Mouse (Mus musculus) hindbrain, embryonic 15.5 days (tissue): Measurements from ENCODE around the gene Tuba1c. TPM values are rescaled to one million over a fixed set of nuclear protein-coding genes. Genes with fewer than 3 reads are reported as not detected.

Experiments used
- ATAC-seq: fragments of 200-750 bp; cut with Nextera tagmentation; 2 replicates; pipeline ENCODE4 v1.8.0; 2017; ENCODE audit warnings: low read depth, moderate number of reproducible peaks, moderate TSS enrichment; ENCODE audit not compliant: low FRiP score
- H3K27ac ChIP-seq: fragments of 300-500 bp; sonication (generic); replicated peaks from 2 replicates; pipeline ENCODE4 v1.5.1; 2015; ENCODE audit warnings: mild to moderate bottlenecking, inconsistent platforms
- H3K27me3 ChIP-seq: fragments of 300-500 bp; sonication (generic); 2 replicates; pipeline ENCODE4 v1.6.1; 2015; ENCODE audit warnings: control low read depth, inconsistent platforms
- H3K36me3 ChIP-seq: fragments of 300-500 bp; sonication (generic); 2 replicates; pipeline ENCODE4 v1.6.1; 2015; ENCODE audit warnings: control low read depth, inconsistent platforms
- H3K4me1 ChIP-seq: fragments of 300-500 bp; sonication (generic); replicated peaks from 2 replicates; pipeline ENCODE4 v1.6.1; 2015; ENCODE audit warnings: control low read depth, inconsistent platforms
- H3K4me2 ChIP-seq: fragments of 300-500 bp; sonication (generic); 2 replicates; pipeline ENCODE4 v1.6.1; 2015; ENCODE audit warnings: moderate library complexity, mild to moderate bottlenecking, inconsistent platforms
- H3K4me3 ChIP-seq: fragments of 300-500 bp; sonication (generic); 2 replicates; pipeline ENCODE4 v1.5.1; 2015; ENCODE audit warnings: mild to moderate bottlenecking, inconsistent platforms
- H3K9ac ChIP-seq: fragments of 300-500 bp; sonication (generic); 2 replicates; pipeline ENCODE4 v1.6.1; 2015; ENCODE audit warnings: inconsistent platforms
- H3K9me3 ChIP-seq: fragments of 300-500 bp; sonication (generic); 2 replicates; pipeline ENCODE4 v1.6.1; 2016; ENCODE audit warnings: control low read depth, inconsistent platforms
- WGBS: fragments of 180-500 bp; shearing (Covaris S2); methylation state at CpG from one replicate; pipeline ENCODE4 v1.1.7; 2015; 5-methylcytosine and 5-hydroxymethylcytosine counted together
- microRNA-seq: library from miRNA; unstranded; fragments of <30 nt; microRNA quantifications from one replicate; pipeline ENCODE4, GENCODE M21; 2016
- polyA plus RNA-seq: library from polyadenylated mRNA; unstranded; fragments of >200 nt; fragmentation: Nextera tagmentation; extraction: Ambion mirVana; gene quantifications from 2 replicates; pipeline ENCODE4 v1.2.1, GENCODE M21; 2015

The Tuba1c gene
- polyA plus RNA-seq, 1 experiment from 2014 or later: 22.5 TPM

DNA sequence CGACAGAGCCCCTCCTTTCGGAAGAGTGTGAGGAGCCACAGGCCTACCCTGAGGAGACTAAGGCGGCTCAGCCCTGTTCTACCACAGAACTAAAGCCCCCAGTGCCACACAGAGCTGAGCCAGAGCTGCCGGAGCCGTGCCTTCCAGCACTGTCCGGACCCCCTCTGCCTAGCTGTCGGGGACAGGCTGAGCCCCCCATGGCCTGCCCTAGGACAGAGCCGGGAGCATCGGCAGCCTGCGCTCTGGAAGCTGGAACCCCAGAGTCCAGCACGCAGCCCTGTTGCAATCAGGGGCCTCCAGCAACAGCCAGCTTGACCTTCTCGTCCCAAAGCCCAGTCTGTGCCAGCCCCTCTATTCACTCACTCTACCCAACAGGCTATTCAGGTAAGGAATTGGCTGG is 52.6 kb downstream of the Tuba1c start:
- no peak for ATAC-seq
- Histone ChIP-seq H3K9me3 (no peaks in the 10 kb centered on the region), H3K4me1 (no peaks in the 10 kb centered on the region), H3K27ac (no peak overlapping the region), H3K36me3 (no peaks in the 10 kb centered on the region), H3K4me2 (no peak overlapping the region), H3K9ac (no peak overlapping the region), H3K4me3 (no peak overlapping the region), H3K27me3 (peaks cover 38% of the 10 kb centered on the region)
- 94% methylated on average over 12 of the region's 12 CpGs for WGBS

GRCm38 (mm10) chr15:99082840-99083239 is 53.1 kb downstream of the Tuba1c start:
- no peak overlapping the region for H3K4me3 ChIP-seq
- H3K4me1 ChIP-seq: no peaks in the 10 kb centered on the region
- H3K9ac ChIP-seq: no peak overlapping the region
- H3K27me3 ChIP-seq: peaks cover 43% of the 10 kb centered on the region
- ATAC-seq: no peak
- 89% methylated on average over 16 of the region's 16 CpGs for WGBS
- no peaks in the 10 kb centered on the region for H3K9me3 ChIP-seq
- H3K27ac ChIP-seq: no peak overlapping the region
- no peaks in the 10 kb centered on the region for H3K36me3 ChIP-seq
- no peak overlapping the region for H3K4me2 ChIP-seq

DNA sequence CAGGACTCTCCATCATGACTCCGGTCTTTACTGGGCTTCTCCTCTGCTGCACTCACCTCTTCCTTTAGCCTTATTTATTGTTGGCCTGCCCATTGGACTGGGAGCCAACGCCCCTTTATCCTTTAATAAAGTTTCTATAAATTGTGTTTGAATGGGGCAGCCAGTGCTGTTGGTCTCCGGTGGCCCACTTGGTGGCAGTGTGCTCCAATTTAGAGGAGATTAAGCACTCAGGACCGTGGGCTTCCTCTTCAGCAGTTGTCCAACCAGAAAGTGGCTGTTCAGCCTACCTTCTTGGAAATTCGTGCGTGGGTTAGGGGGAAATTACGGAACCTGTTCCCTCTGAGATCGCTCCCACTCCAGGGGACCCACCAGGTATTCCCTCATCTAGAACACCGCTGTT is 53.6 kb downstream of the Tuba1c start:
- no peak for ATAC-seq
- Histone ChIP-seq H3K4me2 (no peak overlapping the region), H3K9ac (no peak overlapping the region), H3K27me3 (peaks cover 47% of the 10 kb centered on the region), H3K27ac (no peak overlapping the region), H3K4me1 (peaks cover 3% of the 10 kb centered on the region; the same call in 1 of the 2 replicates), H3K9me3 (no peaks in the 10 kb centered on the region), H3K4me3 (no peak overlapping the region), H3K36me3 (no peaks in the 10 kb centered on the region)
- WGBS: 71% methylated on average over 9 of the region's 9 CpGs

DNA sequence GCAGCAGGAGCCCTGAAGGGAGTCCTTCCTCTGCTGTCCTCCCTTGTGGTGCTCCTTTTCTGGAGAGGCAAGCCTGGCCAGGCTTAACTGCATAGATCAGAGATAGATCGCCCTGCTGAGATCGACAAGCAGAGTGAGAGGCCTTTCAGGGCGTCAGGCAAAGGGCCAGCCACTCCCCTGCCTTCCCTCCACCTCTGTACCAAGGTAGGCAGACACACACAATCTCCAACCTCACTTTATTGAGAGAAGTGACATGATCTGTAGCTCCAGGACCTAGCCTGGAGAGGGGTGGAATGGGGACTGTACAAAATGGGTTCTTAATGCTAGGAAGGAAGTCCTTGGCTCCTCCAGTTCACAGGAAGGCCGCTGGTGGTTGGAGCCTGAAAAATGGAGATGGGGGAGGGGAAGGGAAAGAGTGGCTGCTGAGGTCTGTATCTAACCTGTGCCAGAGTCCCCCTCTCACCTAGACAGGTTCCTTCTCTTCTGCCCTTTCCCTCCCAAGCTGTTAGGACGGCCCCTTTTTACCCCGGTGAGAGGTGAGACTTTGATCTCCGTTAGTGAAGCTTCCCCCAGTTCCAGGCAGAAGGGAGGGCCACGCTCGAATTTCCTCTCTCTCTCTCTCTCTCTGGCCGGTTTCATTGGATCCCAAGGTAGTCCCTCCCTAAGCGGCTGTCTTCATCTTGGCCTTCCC is 54.3 kb downstream of the Tuba1c start:
- Histone ChIP-seq H3K36me3 (no peaks in the 10 kb centered on the region), H3K9ac (no peak overlapping the region), H3K4me1 (peaks cover 6% of the 10 kb centered on the region; the same call in 1 of the 2 replicates), H3K4me2 (no peak overlapping the region), H3K9me3 (no peaks in the 10 kb centered on the region), H3K4me3 (no peak overlapping the region), H3K27me3 (peaks cover 54% of the 10 kb centered on the region), H3K27ac (no peak overlapping the region)
- WGBS: 10% methylated on average over 11 of the region's 11 CpGs
- ATAC-seq: no peak

GRCm38 (mm10) chr15:99084618-99085017 is 54.9 kb downstream of the Tuba1c start:
- Histone ChIP-seq H3K27me3 (peaks cover 60% of the 10 kb centered on the region), H3K4me3 (no peak overlapping the region), H3K9me3 (no peaks in the 10 kb centered on the region), H3K36me3 (no peaks in the 10 kb centered on the region), H3K9ac (no peak overlapping the region), H3K4me2 (no peak overlapping the region), H3K4me1 (peaks cover 6% of the 10 kb centered on the region; the same call in 1 of the 2 replicates), H3K27ac (no peak overlapping the region)
- ATAC-seq: no peak
- WGBS: 12% methylated on average over 19 of the region's 19 CpGs

DNA sequence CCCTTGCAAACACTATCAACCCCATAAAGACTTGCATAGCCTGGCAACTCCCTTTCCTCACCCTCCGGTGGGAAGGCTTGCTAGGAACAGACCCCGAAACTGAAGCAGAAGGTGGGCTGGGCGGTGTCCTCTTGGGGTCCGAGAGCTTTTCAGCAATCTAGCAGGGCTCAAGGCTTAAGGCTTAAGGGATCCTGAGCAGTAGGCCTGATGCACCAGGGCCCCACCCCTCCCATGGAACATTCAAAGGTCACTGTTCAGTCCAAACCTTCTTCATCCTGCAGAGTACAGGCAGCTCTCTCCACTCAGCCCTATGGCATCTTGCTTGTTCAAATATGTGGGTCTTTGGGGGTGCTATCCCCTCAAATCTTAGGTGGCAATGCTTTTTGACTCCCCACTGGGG is 56.3 kb downstream of the Tuba1c start:
- Histone ChIP-seq H3K4me1 (peaks cover 10% of the 10 kb centered on the region; the same call in 1 of the 2 replicates), H3K9ac (no peak overlapping the region), H3K4me3 (no peak overlapping the region), H3K27ac (no peak overlapping the region), H3K4me2 (no peak overlapping the region), H3K9me3 (no peaks in the 10 kb centered on the region), H3K27me3 (peaks cover 65% of the 10 kb centered on the region), H3K36me3 (no peaks in the 10 kb centered on the region)
- ATAC-seq: no peak
- 78% methylated on average over 4 of the region's 4 CpGs for WGBS

DNA sequence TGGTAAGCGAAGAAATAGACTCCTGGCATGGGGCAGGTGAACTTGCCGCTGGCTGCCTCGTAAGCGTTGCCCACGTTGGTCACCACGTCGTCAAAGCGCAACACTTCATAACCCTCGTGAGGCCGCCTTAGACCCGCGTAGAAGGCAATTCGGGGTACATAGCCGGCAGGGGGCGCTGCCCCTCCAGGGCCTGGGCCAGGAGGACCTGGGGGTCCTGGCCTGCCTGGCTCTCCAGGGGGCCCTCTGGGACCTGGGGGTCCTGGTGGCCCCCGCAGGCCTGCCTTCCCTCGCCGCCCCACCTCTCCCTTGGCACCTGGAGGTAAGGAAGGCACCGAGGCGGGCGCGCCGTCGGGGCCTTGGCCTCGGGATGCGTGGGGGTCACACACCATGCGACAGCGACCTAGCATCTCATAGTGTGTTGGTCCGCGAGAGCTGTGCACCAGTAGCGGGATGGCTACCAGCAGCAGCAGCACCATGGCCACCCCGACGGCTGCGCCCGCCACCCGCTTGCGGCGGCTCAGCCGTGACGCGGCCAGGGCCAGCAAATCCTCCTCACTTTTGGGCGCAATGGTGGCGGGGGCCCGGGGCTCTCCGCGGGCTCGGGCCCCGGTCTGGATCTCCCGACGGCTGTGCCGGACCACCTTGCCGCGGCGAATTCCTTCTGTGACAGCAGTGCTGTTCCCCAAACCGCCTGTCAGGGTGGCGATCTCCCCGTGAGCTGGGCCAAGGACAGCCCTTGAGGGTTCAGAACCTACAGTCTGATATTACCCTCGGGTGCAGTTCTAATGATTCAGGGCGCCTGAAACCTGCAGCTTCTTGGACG is 57.8 kb downstream of the Tuba1c start, which contains the start of gene C1ql4:
Gene C1ql4, minus strand, starts transcription at position 565 of the 823 bp plus-strand sequence.
- H3K9ac ChIP-seq: no peak within 1 kb of the TSS

More for the DNA sequence above, 57.8 kb downstream of the Tuba1c start, which contains the start of gene C1ql4:
- Histone ChIP-seq H3K4me2 (peak within 1 kb of the TSS; percentile 42), H3K9me3 (no peaks in the 10 kb centered on the region), H3K36me3 (no peaks in the 10 kb centered on the region), H3K4me3 (peak within 1 kb of the TSS; percentile 25), H3K4me1 (peaks cover 10% of the 10 kb centered on the region; the same call in 1 of the 2 replicates), H3K27me3 (peaks cover 65% of the 10 kb centered on the region), H3K27ac (no peak within 1 kb of the TSS)
- ATAC-seq: no peak
- 5% methylated on average over 60 of the region's 60 CpGs for WGBS

Small RNA genes lying within 50 kb of the gene (microRNA-seq; reads per million reads assigned to microRNA genes)
- gene Mir6960: not detected

Other genes starting within 250 kb of the Tuba1c start
- 1.9 and 2.5 TPM in 2 replicates for gene Wnt1, start 240.0 kb upstream of the Tuba1c start, polyA plus RNA-seq
- 0.34 and 0.48 TPM in 2 replicates for gene Ddn, start 220.4 kb upstream of the Tuba1c start, polyA plus RNA-seq
- 73.4 and 75.3 TPM in 2 replicates for gene Prkag1, start 198.4 kb upstream of the Tuba1c start, polyA plus RNA-seq
- gene Kmt2d, start 158.7 kb upstream of the Tuba1c start, polyA plus RNA-seq: 10.6 and 11.4 TPM in 2 replicates
- gene Rhebl1, start 135.4 kb upstream of the Tuba1c start, polyA plus RNA-seq: 32.1 and 34.5 TPM in 2 replicates
- gene Dhh, start 131.4 kb upstream of the Tuba1c start, polyA plus RNA-seq: 1.9 and 2.5 TPM in 2 replicates
- gene Lmbr1l, start 111.7 kb upstream of the Tuba1c start, polyA plus RNA-seq: 26.8 and 29.3 TPM in 2 replicates
- 1,411 and 1,419 TPM in 2 replicates for gene Tuba1b, start 95.3 kb upstream of the Tuba1c start, polyA plus RNA-seq
- not detected in 2 replicates for gene Gm49450, start 76.3 kb upstream of the Tuba1c start, polyA plus RNA-seq
- gene Tuba1a, start 76.2 kb upstream of the Tuba1c start, polyA plus RNA-seq: 14,750 and 15,534 TPM in 2 replicates
- gene Prph, start 25.3 kb downstream of the Tuba1c start, polyA plus RNA-seq: 57.5 and 89.3 TPM in 2 replicates
- 8.5 and 10.1 TPM in 2 replicates for gene Troap, start 44.7 kb downstream of the Tuba1c start, polyA plus RNA-seq
- 6.4 and 7.8 TPM in 2 replicates for gene C1ql4, start 57.9 kb downstream of the Tuba1c start, polyA plus RNA-seq
- 1.1 and 1.3 TPM in 2 replicates for gene Dnajc22, start 63.3 kb downstream of the Tuba1c start, polyA plus RNA-seq
- 32.3 and 34.9 TPM in 2 replicates for gene Spats2, start 96.0 kb downstream of the Tuba1c start, polyA plus RNA-seq
- gene Kcnh3, start 195.0 kb downstream of the Tuba1c start, polyA plus RNA-seq: 0.81 and 1.5 TPM in 2 replicates
- gene Mcrs1, start 222.1 kb downstream of the Tuba1c start, polyA plus RNA-seq: 203 and 209 TPM in 2 replicates